In genomic region chr1:170901536-170902238, GRCm38 (mm10) we compare ENCODE assay signal across 8 mouse cellular contexts. TPM values are rescaled to one million over a fixed set of nuclear protein-coding genes. Genes with fewer than 3 reads are reported as not detected.
DNase-seq lines count a peak whose midpoint lies in the region; ATAC-seq and TF ChIP-seq lines count a peak whose summit lies in the region.

No protein-coding gene starts in this region.

- no peak for TF ChIP-seq POLR2A in bone marrow, adult 2 months (IDR thresholded peaks at IDR 0.05; ENCODE audit: borderline replicate concordance, control insufficient read depth, low read depth, low read length)
- TF ChIP-seq POLR2A in kidney, adult 2 months (IDR thresholded peaks at IDR 0.05; ENCODE audit: low read depth, low read length): no peak

- no peak overlapping the region for H3K27ac ChIP-seq in bone marrow, adult 2 months (ENCODE audit: control insufficient read depth, insufficient read depth, low read depth, low read length, poor library complexity)
- no peak overlapping the region for H3K27ac ChIP-seq in embryonic facial prominence, embryonic 15.5 days (replicated peaks)
- H3K27ac ChIP-seq in kidney, adult 2 months (ENCODE audit: insufficient read depth, low read depth, low read length): no peak overlapping the region
- H3K27ac ChIP-seq in limb, embryonic 11.5 days (replicated peaks; ENCODE audit: low read depth, low read length): no peak overlapping the region
- no peak overlapping the region for H3K27ac ChIP-seq in midbrain, embryonic 14.5 days (replicated peaks; ENCODE audit: low read depth, low read length)

- H3K4me3 ChIP-seq in bone marrow, adult 2 months (replicated peaks; ENCODE audit: control insufficient read depth, low read depth, low read length): no peak overlapping the region
- 0 out of 2 replicates have a peak overlapping the region, but pooled peaks have one; percentile 15 for H3K4me3 ChIP-seq in embryonic facial prominence, embryonic 15.5 days (replicated peaks)
- no peak overlapping the region for H3K4me3 ChIP-seq in kidney, adult 2 months (ENCODE audit: insufficient read depth, low read depth, low read length)
- H3K4me3 ChIP-seq in limb, embryonic 11.5 days (ENCODE audit: low read depth, low read length): no peak overlapping the region
- H3K4me3 ChIP-seq in midbrain, embryonic 14.5 days (replicated peaks; ENCODE audit: low read depth, low read length): peak overlapping the region; percentile 17; the same call in 1 of the 2 replicates

- peaks cover 3% of the 10 kb centered on the region for H3K4me1 ChIP-seq in bone marrow, adult 2 months (ENCODE audit: control insufficient read depth, insufficient read depth, low read length)
- H3K4me1 ChIP-seq in embryonic facial prominence, embryonic 15.5 days: peaks cover 6% of the 10 kb centered on the region; the same call in 1 of the 2 replicates
- no peaks in the 10 kb centered on the region for H3K4me1 ChIP-seq in kidney, adult 2 months (ENCODE audit: control insufficient read depth, insufficient read depth, low read length)
- peaks cover 3% of the 10 kb centered on the region; the same call in 1 of the 2 replicates for H3K4me1 ChIP-seq in limb, embryonic 11.5 days (ENCODE audit: control insufficient read depth, insufficient read depth, low read length)
- H3K4me1 ChIP-seq in midbrain, embryonic 14.5 days (ENCODE audit: control insufficient read depth, insufficient read depth, low read length): no peaks in the 10 kb centered on the region

- no peaks in the 10 kb centered on the region for H3K9me3 ChIP-seq in embryonic facial prominence, embryonic 15.5 days (replicated peaks)
- no peaks in the 10 kb centered on the region for H3K9me3 ChIP-seq in limb, embryonic 11.5 days (ENCODE audit: control insufficient read depth, low read length)
- H3K9me3 ChIP-seq in midbrain, embryonic 14.5 days (ENCODE audit: control insufficient read depth, low read length): no peaks in the 10 kb centered on the region

- WGBS in bone marrow, adult 2 months: 38% methylated on average over 10 of the region's 10 CpGs
- 32% methylated on average over 10 of the region's 10 CpGs for WGBS in embryonic facial prominence, embryonic 15.5 days
- WGBS in kidney, adult 2 months: 34% methylated on average over 10 of the region's 10 CpGs
- 31% methylated on average over 10 of the region's 10 CpGs for WGBS in limb, embryonic 11.5 days
- WGBS in midbrain, embryonic 14.5 days: 29% methylated on average over 10 of the region's 10 CpGs

- TF ChIP-seq CTCF in bone marrow, adult 2 months (IDR thresholded peaks at IDR 0.05; ENCODE audit: control insufficient read depth, insufficient read depth, low read length): peak; percentile 81
- TF ChIP-seq CTCF in kidney, adult 2 months (conservative IDR thresholded peaks at IDR 0.05; ENCODE audit: insufficient read depth, insufficient read length, low read depth, low read length): peak; percentile 81

- H3K36me3 ChIP-seq in embryonic facial prominence, embryonic 15.5 days: no peaks in the 10 kb centered on the region
- no peaks in the 10 kb centered on the region for H3K36me3 ChIP-seq in kidney, adult 2 months (ENCODE audit: control insufficient read depth, insufficient read depth, low read length)
- no peaks in the 10 kb centered on the region for H3K36me3 ChIP-seq in limb, embryonic 11.5 days (ENCODE audit: control insufficient read depth, insufficient read depth, low read length)
- no peaks in the 10 kb centered on the region for H3K36me3 ChIP-seq in midbrain, embryonic 14.5 days (ENCODE audit: control insufficient read depth, insufficient read depth, low read length)

- DNase-seq in A20 (ENCODE audit: low read depth, low spot score): peak; percentile 92
- peak; percentile 80 for DNase-seq in heart, adult 8-10 months (ENCODE audit: low spot score)
- DNase-seq in kidney, adult 2 months: peak; percentile 86
- DNase-seq in limb, embryonic 11.5 days (ENCODE audit: low spot score): peak; percentile 92
- peak; percentile 91 for DNase-seq in midbrain, embryonic 14.5 days
- peak; percentile 72 for DNase-seq in spleen, adult 12 weeks (ENCODE audit: low spot score)

- peaks cover 15% of the 10 kb centered on the region for H3K27me3 ChIP-seq in embryonic facial prominence, embryonic 15.5 days
- H3K27me3 ChIP-seq in kidney, adult 2 months (replicated peaks; ENCODE audit: control insufficient read depth, insufficient read depth, low read length): no peaks in the 10 kb centered on the region
- peaks cover 4% of the 10 kb centered on the region; the same call in 1 of the 2 replicates for H3K27me3 ChIP-seq in limb, embryonic 11.5 days (ENCODE audit: control insufficient read depth, insufficient read depth, low read length)
- peaks cover 6% of the 10 kb centered on the region; the same call in 1 of the 2 replicates for H3K27me3 ChIP-seq in midbrain, embryonic 14.5 days (ENCODE audit: control insufficient read depth, insufficient read depth, low read length)

- H3K4me2 ChIP-seq in embryonic facial prominence, embryonic 15.5 days (replicated peaks): 0 out of 2 replicates have a peak overlapping the region, but pooled peaks have one; percentile 24
- no peak overlapping the region for H3K4me2 ChIP-seq in limb, embryonic 11.5 days (ENCODE audit: low read depth, severe bottlenecking)
- H3K4me2 ChIP-seq in midbrain, embryonic 14.5 days (ENCODE audit: low read length): peak overlapping the region; percentile 32; the same call in 1 of the 2 replicates

- ATAC-seq in embryonic facial prominence, embryonic 15.5 days (ENCODE audit: insufficient number of reproducible peaks, low FRiP score, low TSS enrichment, low read depth): no peak
- no peak for ATAC-seq in limb, embryonic 11.5 days (ENCODE audit: insufficient number of reproducible peaks, low FRiP score, low TSS enrichment, low read depth)
- peak; percentile 34; the same call in 1 of the 2 replicates for ATAC-seq in midbrain, embryonic 14.5 days (ENCODE audit: low FRiP score, low TSS enrichment)

- no peak overlapping the region for H3K9ac ChIP-seq in embryonic facial prominence, embryonic 15.5 days
- H3K9ac ChIP-seq in limb, embryonic 11.5 days (ENCODE audit: low read length): no peak overlapping the region
- no peak overlapping the region for H3K9ac ChIP-seq in midbrain, embryonic 14.5 days (replicated peaks; ENCODE audit: low read length)

RNA-seq across cellular contexts. Expression of gene Fcrlb, which starts 11.1 kb away (rescaled TPM):
- polyA plus RNA-seq in bone marrow, adult 2 months (2011; ENCODE audit: insufficient read depth, insufficient read length, low replicate concordance, missing spikeins): not detected in 2 replicates
- 0.12 TPM in 1 of 2 replicates, not detected in the other for polyA plus RNA-seq in embryonic facial prominence, embryonic 15.5 days (2015; fragmentation: Nextera tagmentation; extraction: Ambion mirVana)
- total RNA-seq in heart, adult 8-10 months (2022): not detected
- polyA plus RNA-seq in kidney, adult 2 months (2012; rRNA removed): 0.31 and 0.54 TPM in 2 replicates
- not detected in 2 replicates for polyA plus RNA-seq in limb, embryonic 11.5 days (2014; fragmentation: Nextera tagmentation; extraction: Ambion mirVana)
- 0.34 and 0.71 TPM in 2 replicates for polyA plus RNA-seq in midbrain, embryonic 14.5 days (2014; fragmentation: Nextera tagmentation; extraction: Ambion mirVana)

RNA-seq across cellular contexts. Expression of gene Dusp12, which starts 16.3 kb away (rescaled TPM):
- 7.5 and 18.2 TPM in 2 replicates for polyA plus RNA-seq in bone marrow, adult 2 months (2011; ENCODE audit: insufficient read depth, insufficient read length, low replicate concordance, missing spikeins)
- polyA plus RNA-seq in embryonic facial prominence, embryonic 15.5 days (2015; fragmentation: Nextera tagmentation; extraction: Ambion mirVana): 41.0 and 43.5 TPM in 2 replicates
- total RNA-seq in heart, adult 8-10 months (2022): 1 to 10 TPM; 7.6 to 8.9 (median 8.3) TPM
- 13.8 and 18.8 TPM in 2 replicates for polyA plus RNA-seq in kidney, adult 2 months (2012; rRNA removed)
- polyA plus RNA-seq in limb, embryonic 11.5 days (2014; fragmentation: Nextera tagmentation; extraction: Ambion mirVana): 40.8 and 44.9 TPM in 2 replicates
- 40.9 and 44.0 TPM in 2 replicates for polyA plus RNA-seq in midbrain, embryonic 14.5 days (2014; fragmentation: Nextera tagmentation; extraction: Ambion mirVana)

RNA-seq across cellular contexts. Expression of gene Gm26620, which starts 16.8 kb away (rescaled TPM):
- 2.4 and 4.4 TPM in 2 replicates for polyA plus RNA-seq in bone marrow, adult 2 months (2011; ENCODE audit: insufficient read depth, insufficient read length, low replicate concordance, missing spikeins)
- polyA plus RNA-seq in embryonic facial prominence, embryonic 15.5 days (2015; fragmentation: Nextera tagmentation; extraction: Ambion mirVana): 0.33 and 0.72 TPM in 2 replicates
- under 1 TPM in 3 of 4 experiments, not detected in 1; 0.44 to 0.68 (median 0.57) TPM for total RNA-seq in heart, adult 8-10 months (2022)
- polyA plus RNA-seq in kidney, adult 2 months (2012; rRNA removed): 0.75 and 1.8 TPM in 2 replicates
- 0.72 TPM in 1 of 2 replicates, not detected in the other for polyA plus RNA-seq in limb, embryonic 11.5 days (2014; fragmentation: Nextera tagmentation; extraction: Ambion mirVana)
- 0.90 and 0.95 TPM in 2 replicates for polyA plus RNA-seq in midbrain, embryonic 14.5 days (2014; fragmentation: Nextera tagmentation; extraction: Ambion mirVana)

RNA-seq across cellular contexts. Expression of gene Fcrla, which starts 25.7 kb away (rescaled TPM):
- polyA plus RNA-seq in bone marrow, adult 2 months (2011; ENCODE audit: insufficient read depth, insufficient read length, low replicate concordance, missing spikeins): 18.2 and 44.1 TPM in 2 replicates
- polyA plus RNA-seq in embryonic facial prominence, embryonic 15.5 days (2015; fragmentation: Nextera tagmentation; extraction: Ambion mirVana): not detected in 2 replicates
- 1 to 10 TPM in 1 of 4 experiments, under 1 TPM in 2, not detected in 1; 0.75 to 1.1 (median 0.86) TPM for total RNA-seq in heart, adult 8-10 months (2022)
- polyA plus RNA-seq in kidney, adult 2 months (2012; rRNA removed): 0.71 and 6.4 TPM in 2 replicates
- polyA plus RNA-seq in limb, embryonic 11.5 days (2014; fragmentation: Nextera tagmentation; extraction: Ambion mirVana): not detected in 2 replicates
- not detected in 2 replicates for polyA plus RNA-seq in midbrain, embryonic 14.5 days (2014; fragmentation: Nextera tagmentation; extraction: Ambion mirVana)

RNA-seq across cellular contexts. Expression of gene Atf6, which starts 34.1 kb away (rescaled TPM):
- 3.8 and 7.7 TPM in 2 replicates for polyA plus RNA-seq in bone marrow, adult 2 months (2011; ENCODE audit: insufficient read depth, insufficient read length, low replicate concordance, missing spikeins)
- 8.9 and 9.2 TPM in 2 replicates for polyA plus RNA-seq in embryonic facial prominence, embryonic 15.5 days (2015; fragmentation: Nextera tagmentation; extraction: Ambion mirVana)
- 10 to 100 TPM; 70.6 to 81.4 (median 76.4) TPM for total RNA-seq in heart, adult 8-10 months (2022)
- 15.4 and 16.4 TPM in 2 replicates for polyA plus RNA-seq in kidney, adult 2 months (2012; rRNA removed)
- 7.6 and 8.1 TPM in 2 replicates for polyA plus RNA-seq in limb, embryonic 11.5 days (2014; fragmentation: Nextera tagmentation; extraction: Ambion mirVana)
- 7.8 and 12.0 TPM in 2 replicates for polyA plus RNA-seq in midbrain, embryonic 14.5 days (2014; fragmentation: Nextera tagmentation; extraction: Ambion mirVana)

Comparison
In these comparisons a context has a peak if more than half of its experiments do, and no peak if none do; other contexts are left out.
1. H3K4me3 ChIP-seq: peak in embryonic facial prominence, embryonic 15.5 days (single experiment) and midbrain, embryonic 14.5 days (single experiment); none in bone marrow, adult 2 months (single experiment), kidney, adult 2 months (single experiment) and limb, embryonic 11.5 days (single experiment).
2. Peak in every context shown above with its lines, with median percentiles within 50 percentile points of each other: DNase-seq.